Mouse (Mus musculus): ENCODE data around the gene Olfr1408.

The Olfr1408 gene

DNA sequence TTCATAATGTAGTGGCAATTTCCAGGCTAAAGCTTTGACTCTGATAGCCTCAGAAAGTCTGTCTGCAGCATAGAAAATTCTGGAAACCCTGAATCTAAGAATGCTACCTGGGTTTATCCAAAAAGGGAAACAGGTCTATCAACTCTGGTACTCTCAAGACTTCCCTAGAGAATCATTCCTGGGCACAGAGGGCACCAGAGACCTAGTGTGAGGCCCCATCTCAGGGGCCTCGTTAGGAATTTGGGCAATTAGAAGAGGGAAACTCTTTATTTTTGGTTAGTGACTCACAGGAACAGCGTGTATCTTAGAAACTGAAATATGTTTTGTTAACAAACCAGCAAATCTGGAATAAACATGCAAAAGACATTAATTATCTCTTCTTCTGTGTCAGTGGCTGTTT, at the start of gene Olfr1408:
TSS of gene Olfr1408 (minus strand) at position 101 of the 400 bp plus-strand sequence.
- DNase-seq (ENCODE audit: low read depth, low spot score) = no peak

DNA sequence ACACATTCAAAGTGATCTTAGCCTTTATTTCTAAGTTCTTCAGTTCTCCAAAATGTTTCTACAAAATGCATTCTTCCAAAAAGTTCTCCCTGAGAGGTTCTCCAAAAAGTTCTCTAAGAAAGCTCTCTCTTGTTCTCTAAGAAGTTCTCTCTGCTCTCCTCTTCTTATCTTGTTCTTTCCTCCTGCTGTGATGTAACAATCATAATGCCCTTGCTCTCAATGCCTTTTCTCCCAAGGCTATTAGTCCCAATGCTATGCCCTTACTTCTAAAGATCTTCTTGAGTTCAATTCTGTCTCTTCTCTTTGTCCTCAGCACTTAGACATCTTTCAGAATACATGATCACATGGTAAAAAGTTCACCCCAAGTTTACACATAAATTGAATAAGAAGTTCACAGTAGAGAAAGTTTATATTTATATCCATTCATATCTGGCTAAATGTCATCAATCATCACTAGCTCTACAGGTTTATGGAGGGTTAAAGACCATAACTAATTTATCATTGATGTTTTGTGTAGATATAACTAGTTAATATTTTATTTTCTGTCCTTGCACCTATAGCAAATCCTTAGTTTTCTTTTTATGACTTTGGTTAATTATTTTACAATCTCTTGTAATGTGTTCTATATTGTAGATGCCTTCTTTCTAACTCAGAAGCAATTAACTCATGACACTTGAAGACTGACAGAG, 37.1 kb upstream of the Olfr1408 start:
- no peak for DNase-seq (ENCODE audit: low read depth, low spot score)
